31 mouse cellular contexts compared by ENCODE assay signal in genomic region chr13:110529624-110530023, GRCm38 (mm10).
"Had no signal": no experiment of that assay in that cellular context is flagged by ENCODE, and none has a peak within 500 bp of the region (broad histone marks: within the 10 kb centered on the region; RNA-seq: fewer than 3 reads in every experiment).

No protein-coding gene starts in this region.

- H3K4me3 ChIP-seq: left cerebral cortex, adult 2 months; limb, embryonic 10.5 days; limb, embryonic 12.5 days; limb, embryonic 13.5 days; limb, embryonic 15.5 days; liver, embryonic 12.5 days; liver, embryonic 13.5 days; liver, embryonic 15.5 days; lung, embryonic 15.5 days; megakaryocyte, embryonic 14.5 days; midbrain, embryonic 10.5 days; midbrain, embryonic 12.5 days; midbrain, embryonic 13.5 days; midbrain, embryonic 15.5 days; myocyte; neural tube, embryonic 12.5 days; neural tube, embryonic 13.5 days had no signal

- H3K27me3 ChIP-seq: limb, embryonic 12.5 days; limb, embryonic 13.5 days; limb, embryonic 15.5 days; liver, embryonic 12.5 days; liver, embryonic 13.5 days; liver, embryonic 15.5 days; lung, embryonic 15.5 days; megakaryocyte, embryonic 14.5 days; midbrain, embryonic 12.5 days; midbrain, embryonic 13.5 days; midbrain, embryonic 15.5 days; neural tube, embryonic 12.5 days; neural tube, embryonic 13.5 days had no signal

- ATAC-seq: liver, embryonic 12.5 days; lung, postnatal 0 days; midbrain, embryonic 13.5 days; midbrain, embryonic 15.5 days; midbrain, embryonic 16.5 days had no signal

- H3K9ac ChIP-seq: limb, embryonic 12.5 days; limb, embryonic 13.5 days; limb, embryonic 15.5 days; liver, embryonic 12.5 days; liver, embryonic 13.5 days; liver, embryonic 14.5 days; liver, embryonic 15.5 days; lung, embryonic 14.5 days; lung, embryonic 15.5 days; midbrain, embryonic 12.5 days; midbrain, embryonic 13.5 days; midbrain, embryonic 15.5 days; neural tube, embryonic 12.5 days; neural tube, embryonic 13.5 days had no signal

- H3K36me3 ChIP-seq: limb, embryonic 10.5 days; limb, embryonic 12.5 days; limb, embryonic 13.5 days; limb, embryonic 15.5 days; liver, embryonic 12.5 days; liver, embryonic 13.5 days; liver, embryonic 15.5 days; lung, embryonic 15.5 days; midbrain, embryonic 10.5 days; midbrain, embryonic 12.5 days; midbrain, embryonic 13.5 days; midbrain, embryonic 15.5 days; neural tube, embryonic 12.5 days; neural tube, embryonic 13.5 days had no signal

- H3K27ac ChIP-seq: left cerebral cortex, adult 2 months; limb, embryonic 10.5 days; limb, embryonic 12.5 days; limb, embryonic 13.5 days; limb, embryonic 15.5 days; liver, embryonic 12.5 days; liver, embryonic 13.5 days; liver, embryonic 14.5 days; liver, embryonic 15.5 days; lung, embryonic 15.5 days; macrophage; midbrain, embryonic 10.5 days; midbrain, embryonic 12.5 days; midbrain, embryonic 13.5 days; midbrain, embryonic 15.5 days; neural tube, embryonic 12.5 days; neural tube, embryonic 13.5 days had no signal

- H3K9me3 ChIP-seq: limb, embryonic 10.5 days; limb, embryonic 12.5 days; limb, embryonic 13.5 days; limb, embryonic 15.5 days; liver, embryonic 12.5 days; liver, embryonic 13.5 days; liver, embryonic 15.5 days; lung, embryonic 15.5 days; megakaryocyte, embryonic 14.5 days; midbrain, embryonic 10.5 days; midbrain, embryonic 12.5 days; midbrain, embryonic 13.5 days; midbrain, embryonic 15.5 days; neural tube, embryonic 12.5 days; neural tube, embryonic 13.5 days had no signal

- H3K4me1 ChIP-seq: limb, embryonic 12.5 days; limb, embryonic 13.5 days; limb, embryonic 15.5 days; liver, embryonic 12.5 days; liver, embryonic 13.5 days; liver, embryonic 15.5 days; lung, embryonic 15.5 days; neural tube, embryonic 13.5 days had no signal

- H3K4me2 ChIP-seq: limb, embryonic 12.5 days; limb, embryonic 13.5 days; limb, embryonic 15.5 days; liver, embryonic 12.5 days; liver, embryonic 13.5 days; liver, embryonic 15.5 days; lung, embryonic 14.5 days; lung, embryonic 15.5 days; midbrain, embryonic 11.5 days; midbrain, embryonic 12.5 days; midbrain, embryonic 13.5 days; midbrain, embryonic 15.5 days; neural tube, embryonic 12.5 days; neural tube, embryonic 13.5 days had no signal

- DNase-seq: left cerebral cortex, postnatal 4 days; liver, embryonic 13.5 days; lung, adult 18-20 months; lung, adult 2 months; lung, embryonic 14.5 days; lung, postnatal 10 days; lung, postnatal 14 days; lung, postnatal 36 days; lung, postnatal 4 days; midbrain, embryonic 14.5 days had no signal
